Mouse (Mus musculus): ENCODE data around the gene Jmjd4.
A peak's percentile ranks its signal among the peaks of the same experiment; 100 is the strongest.

The Jmjd4 gene

GRCm38 (mm10) chr11:59449741-59450229, at the start of gene Jmjd4:
Gene Jmjd4 (plus strand): TSS chr11:59450045.
- peak; percentile 80 for DNase-seq (ENCODE audit: low read depth, low spot score)

- no peak for DNase-seq (ENCODE audit: low read depth, low spot score)
Measured at GRCm38 (mm10) chr11:59400876-59401275, 49.0 kb upstream of the Jmjd4 start.

- DNase-seq (ENCODE audit: low read depth, low spot score), result no peak
Measured at GRCm38 (mm10) chr11:59405761-59406160, 44.1 kb upstream of the Jmjd4 start.

- no peak for DNase-seq (ENCODE audit: low read depth, low spot score)
Measured at GRCm38 (mm10) chr11:59410851-59411250, 39.0 kb upstream of the Jmjd4 start.

- DNase-seq (ENCODE audit: low read depth, low spot score), result no peak
Measured at GRCm38 (mm10) chr11:59412058-59412457, 37.8 kb upstream of the Jmjd4 start.

GRCm38 (mm10) chr11:59412999-59413863, 36.6 kb upstream of the Jmjd4 start:
- DNase-seq (ENCODE audit: low read depth, low spot score), result no peak

GRCm38 (mm10) chr11:59418708-59419107, 31.1 kb upstream of the Jmjd4 start:
- DNase-seq (ENCODE audit: low read depth, low spot score), result no peak

- DNase-seq (ENCODE audit: low read depth, low spot score), result no peak
Measured at GRCm38 (mm10) chr11:59421436-59421835, 28.4 kb upstream of the Jmjd4 start.

- DNase-seq (ENCODE audit: low read depth, low spot score), result no peak
Measured at GRCm38 (mm10) chr11:59421967-59422366, 27.9 kb upstream of the Jmjd4 start.

- no peak for DNase-seq (ENCODE audit: low read depth, low spot score)
Measured at GRCm38 (mm10) chr11:59423010-59423588, 26.7 kb upstream of the Jmjd4 start.

GRCm38 (mm10) chr11:59425671-59426101, 24.2 kb upstream of the Jmjd4 start:
- DNase-seq (ENCODE audit: low read depth, low spot score), result no peak

GRCm38 (mm10) chr11:59428057-59428660, 21.7 kb upstream of the Jmjd4 start:
- DNase-seq (ENCODE audit: low read depth, low spot score), result no peak

GRCm38 (mm10) chr11:59429959-59430358, 19.9 kb upstream of the Jmjd4 start:
- no peak for DNase-seq (ENCODE audit: low read depth, low spot score)

GRCm38 (mm10) chr11:59432261-59432660, 17.6 kb upstream of the Jmjd4 start:
- no peak for DNase-seq (ENCODE audit: low read depth, low spot score)

- DNase-seq (ENCODE audit: low read depth, low spot score), result no peak
Measured at GRCm38 (mm10) chr11:59437954-59438353, 11.9 kb upstream of the Jmjd4 start.

GRCm38 (mm10) chr11:59443102-59443501, 6.7 kb upstream of the Jmjd4 start:
- DNase-seq (ENCODE audit: low read depth, low spot score), result no peak

GRCm38 (mm10) chr11:59450230-59450771, 456 bp downstream of the Jmjd4 start:
- no peak for DNase-seq (ENCODE audit: low read depth, low spot score)

GRCm38 (mm10) chr11:59451086-59451485, 1.2 kb downstream of the Jmjd4 start, which contains the start of gene Snap47:
Gene Snap47 (minus strand): TSS chr11:59451186.
- DNase-seq (ENCODE audit: low read depth, low spot score), result no peak

- DNase-seq (ENCODE audit: low read depth, low spot score), result no peak
Measured at GRCm38 (mm10) chr11:59456346-59456745, 6.5 kb downstream of the Jmjd4 start.

GRCm38 (mm10) chr11:59456891-59457290, 7.0 kb downstream of the Jmjd4 start:
- DNase-seq (ENCODE audit: low read depth, low spot score), result no peak

GRCm38 (mm10) chr11:59458973-59459372, 9.1 kb downstream of the Jmjd4 start:
- DNase-seq (ENCODE audit: low read depth, low spot score), result no peak

GRCm38 (mm10) chr11:59460459-59460858, 10.6 kb downstream of the Jmjd4 start:
- no peak for DNase-seq (ENCODE audit: low read depth, low spot score)

Measured in retina, adult 2 months (tissue).